Mouse (Mus musculus) brown adipose tissue, adult 24 weeks (tissue): Measurements from ENCODE around the gene Impad1. TPM values are rescaled to one million over a fixed set of nuclear protein-coding genes. Genes with fewer than 3 reads are reported as not detected.

Source experiments
- H3K27ac ChIP-seq: fragments of 200-500 bp; replicated peaks from 2 replicates; pipeline ENCODE4 v1.5.1; 2012; ENCODE audit warnings: low read depth, mild to moderate bottlenecking, low read length
- H3K4me1 ChIP-seq: fragments of 200-500 bp; 2 replicates; pipeline ENCODE4 v1.6.1; 2012; ENCODE audit warnings: low read length, mixed read lengths; ENCODE audit not compliant: control insufficient read depth, insufficient read depth, insufficient read length
- H3K4me3 ChIP-seq: fragments of 200-500 bp; 2 replicates; pipeline ENCODE4 v1.5.1; 2012; ENCODE audit warnings: low read depth, mild to moderate bottlenecking, low read length, moderate library complexity; ENCODE audit not compliant: insufficient read depth
- polyA plus RNA-seq: library from polyadenylated mRNA; stranded (reverse); fragments of >200 nt; gene quantifications from 2 replicates; pipeline ENCODE4 v1.2.4, GENCODE M21; 2012; ENCODE audit not compliant: missing spikeins, insufficient read depth, insufficient read length

Gene Impad1
- polyA plus RNA-seq, 1 experiment: 29.7 TPM

DNA sequence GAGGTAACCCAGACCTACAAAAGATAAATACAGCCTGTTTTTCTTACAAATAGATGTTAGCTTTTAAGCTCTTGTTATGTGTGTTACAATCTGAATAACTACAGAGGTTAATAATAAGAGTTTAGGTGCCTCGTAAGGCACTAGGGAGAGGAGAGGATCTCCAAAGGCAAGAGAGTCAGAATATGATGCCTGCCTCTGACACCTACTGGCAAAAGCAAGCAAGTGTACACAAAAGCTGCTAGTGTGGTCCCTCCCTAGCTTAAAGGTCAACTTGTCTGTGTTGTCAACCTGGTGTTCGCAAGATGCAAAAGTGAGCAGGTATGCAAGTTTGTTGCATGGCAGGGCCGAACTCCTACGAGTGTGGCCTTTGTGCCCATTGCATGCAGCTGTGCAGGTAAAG is 34.8 kb downstream of the Impad1 start:
- no peak overlapping the region for H3K4me3 ChIP-seq
- no peak overlapping the region for H3K27ac ChIP-seq

DNA sequence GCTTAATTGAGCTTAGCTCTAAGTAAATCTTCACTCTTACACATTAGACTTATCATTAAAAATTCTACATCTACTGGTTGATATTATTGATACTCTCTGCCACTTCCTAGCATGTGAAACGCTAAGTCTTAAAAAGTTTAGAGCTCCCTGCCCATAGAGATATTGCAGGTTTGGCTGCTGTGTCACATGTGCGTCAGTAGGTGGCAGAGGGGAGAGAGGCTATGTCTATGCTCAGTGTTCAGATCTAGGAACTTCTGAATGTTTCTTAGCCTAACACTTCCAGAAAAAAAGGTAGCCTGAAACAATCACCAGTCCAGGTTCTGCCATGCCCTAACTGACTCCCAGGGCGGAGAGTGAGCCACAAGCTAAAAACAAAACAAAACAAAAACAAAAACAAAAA is 63.7 kb downstream of the Impad1 start:
- no peak overlapping the region for H3K4me3 ChIP-seq
- H3K4me1 ChIP-seq: no peaks in the 10 kb centered on the region
- no peak overlapping the region for H3K27ac ChIP-seq

More for the DNA sequence above, 34.8 kb downstream of the Impad1 start:
- H3K4me1 ChIP-seq: no peaks in the 10 kb centered on the region

DNA sequence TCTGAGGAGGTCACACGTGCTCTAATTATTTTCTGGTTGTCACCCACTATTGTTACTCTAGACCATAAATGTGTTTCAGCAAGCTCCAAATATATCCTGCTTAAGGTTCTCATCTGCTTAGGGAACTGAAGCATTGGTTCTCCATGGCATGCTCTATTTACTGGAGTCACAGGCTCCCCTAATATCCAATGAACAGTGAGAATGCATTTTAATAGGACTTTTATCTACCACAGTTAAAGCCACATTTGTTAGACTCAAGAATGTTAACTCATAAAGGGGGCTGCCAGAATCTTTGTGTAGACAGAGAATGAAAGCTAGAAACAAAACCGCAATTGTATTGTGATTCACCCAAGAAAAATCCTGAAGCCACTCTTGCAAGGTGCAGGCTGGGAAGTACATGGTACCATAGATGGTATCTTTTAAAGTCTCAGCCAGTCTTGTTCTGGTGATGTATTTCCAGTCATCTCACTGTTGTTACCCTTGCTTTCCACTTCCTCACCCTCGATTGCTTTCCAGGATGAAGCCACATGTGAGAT is 66.8 kb downstream of the Impad1 start:
- Histone ChIP-seq H3K27ac (no peak overlapping the region), H3K4me3 (no peak overlapping the region), H3K4me1 (no peaks in the 10 kb centered on the region)

DNA sequence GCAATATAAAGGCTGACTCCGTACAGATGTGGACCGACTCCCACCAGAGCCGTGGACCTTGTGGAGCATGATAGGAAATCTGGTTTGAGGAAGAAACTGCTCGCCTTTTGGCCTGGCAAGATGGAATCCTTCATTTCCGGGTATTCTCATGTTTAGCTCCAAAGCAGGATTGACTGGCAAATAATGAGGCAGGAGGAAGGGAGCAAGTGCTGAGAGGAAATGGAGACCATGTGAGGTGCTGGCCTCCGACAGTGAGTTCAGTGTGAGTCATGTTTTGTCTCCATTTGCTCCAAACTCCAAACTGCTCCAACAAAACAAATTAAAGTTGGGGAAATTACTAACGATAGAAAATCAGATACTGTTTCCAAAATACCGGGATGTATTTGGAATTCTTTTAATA is 69.3 kb downstream of the Impad1 start:
- Histone ChIP-seq H3K4me3 (no peak overlapping the region), H3K27ac (no peak overlapping the region), H3K4me1 (no peaks in the 10 kb centered on the region)

DNA sequence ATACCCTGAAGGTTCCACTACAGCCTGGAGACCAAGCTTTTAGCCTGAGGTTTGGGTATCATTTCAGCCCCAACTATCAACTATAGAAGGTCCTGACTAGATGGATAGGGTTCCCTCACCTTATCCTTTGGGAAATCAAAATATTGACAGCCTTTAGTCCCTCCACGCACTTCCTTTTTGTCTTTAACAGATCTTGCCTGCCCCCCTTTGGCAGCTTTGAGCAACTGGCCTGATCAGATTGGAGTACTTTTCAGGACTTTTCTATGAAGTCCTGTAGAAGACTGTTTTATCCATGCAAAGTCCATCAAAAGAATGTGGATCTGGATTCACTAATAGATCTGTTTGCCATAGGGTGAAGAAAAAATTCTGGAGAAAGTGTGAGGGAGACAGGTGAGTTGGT is 71.1 kb downstream of the Impad1 start:
- H3K27ac ChIP-seq: no peak overlapping the region
- H3K4me3 ChIP-seq: no peak overlapping the region
- H3K4me1 ChIP-seq: no peaks in the 10 kb centered on the region

DNA sequence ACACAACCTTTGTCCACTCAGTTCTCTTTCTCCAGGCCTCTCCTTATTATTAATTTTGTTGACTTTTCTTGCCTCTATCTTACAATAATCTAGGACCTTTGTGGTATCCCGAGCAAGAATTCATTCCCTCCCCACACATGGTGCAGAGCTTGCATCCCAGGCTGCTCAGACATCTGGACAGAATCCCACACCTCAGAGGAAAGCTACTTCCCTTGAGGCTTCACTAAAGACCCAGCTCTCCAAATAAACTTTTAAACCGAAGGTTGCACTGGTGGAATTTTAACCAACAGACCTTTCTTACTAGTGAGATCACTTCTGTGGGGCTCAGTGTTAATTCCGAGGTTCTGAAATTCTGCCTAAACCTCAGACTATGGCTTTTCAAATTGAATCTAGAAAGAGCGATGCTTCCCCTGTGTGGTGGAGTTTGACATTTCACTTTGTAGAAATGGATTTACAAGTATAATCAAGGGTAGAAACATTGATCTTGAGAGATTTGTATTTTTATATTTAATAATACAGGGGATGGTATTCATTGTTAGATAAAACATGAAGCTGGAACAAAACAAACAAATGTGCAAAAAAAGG is 75.3 kb downstream of the Impad1 start:
- Histone ChIP-seq H3K4me1 (no peaks in the 10 kb centered on the region), H3K4me3 (no peak overlapping the region), H3K27ac (no peak overlapping the region)
